Mouse (Mus musculus) right cerebral cortex, postnatal 14 days (tissue): Measurements from ENCODE around the gene Gm21560.
"Not testable (repeated sequence)": the region's sequence is repeated elsewhere in the genome, so short reads cannot be mapped to it uniquely, and the experiment has no call there.

Source experiments
- DNase-seq: peaks from one replicate; pipeline ENCODE4 v3.0.0; 2022

The Gm21560 gene

GRCm38 (mm10) chr14:6219192-6219591, at the start of gene Gm21560:
TSS of gene Gm21560 (minus strand) at chr14:6219292.
- not testable (repeated sequence) for DNase-seq

GRCm38 (mm10) chr14:6163538-6163937, 55.6 kb downstream of the Gm21560 start:
- not testable (repeated sequence) for DNase-seq

- not testable (repeated sequence) for DNase-seq
Measured at GRCm38 (mm10) chr14:6161085-6161484, 58.0 kb downstream of the Gm21560 start.
